Mouse (Mus musculus): ENCODE measurements around the gene Cdc14b. TPM values are rescaled to one million over a fixed set of nuclear protein-coding genes. Genes with fewer than 3 reads are reported as not detected.

Gene Cdc14b
- polyA plus RNA-seq (2014; fragmentation: Nextera tagmentation; extraction: Ambion mirVana) = 15.7 and 21.0 TPM in 2 replicates

DNA sequence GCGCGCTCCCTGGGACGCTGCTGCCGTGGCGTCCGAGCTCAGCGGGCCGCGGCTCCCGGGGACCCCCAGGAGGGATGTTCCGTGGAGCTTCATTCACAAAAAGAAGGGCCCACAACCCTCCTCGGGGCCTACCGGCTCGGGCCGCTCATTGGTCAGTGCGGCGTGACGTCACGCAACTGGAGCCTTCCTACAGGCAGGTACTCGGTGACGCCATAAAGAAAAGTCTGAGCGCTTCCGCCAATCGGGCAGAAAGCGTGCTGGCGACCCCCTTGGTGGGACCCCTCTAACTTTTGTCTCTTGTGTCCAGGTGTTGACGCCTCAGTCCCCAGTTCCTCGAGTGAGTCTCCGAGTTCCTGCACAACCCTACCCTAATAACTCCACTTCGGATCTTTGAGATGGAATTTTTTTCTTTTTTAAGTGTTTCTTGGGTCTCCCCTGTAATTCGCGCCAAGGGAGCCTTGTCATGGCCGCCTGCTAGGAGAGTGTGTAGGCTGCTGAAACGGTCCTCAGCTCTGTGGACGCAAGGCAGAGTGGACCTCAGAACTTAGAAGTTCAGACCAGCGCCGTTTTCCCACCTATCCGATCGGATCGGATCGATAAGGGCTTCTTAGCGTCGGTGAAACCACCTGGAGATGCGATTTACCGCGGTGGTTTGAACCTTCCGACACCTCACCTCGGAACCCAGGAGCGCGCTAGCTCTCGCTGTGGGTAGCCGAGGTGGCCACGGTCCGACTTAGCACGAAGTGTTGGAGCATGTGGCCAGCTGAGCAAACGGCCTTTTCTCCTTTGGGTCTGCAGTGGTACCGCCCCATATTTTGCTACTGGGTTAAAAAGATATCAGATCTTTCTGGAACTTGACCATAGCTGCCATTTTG, at the start of gene Cdc14b:
Gene Cdc14b (minus strand): TSS at position 412 of the 875 bp plus-strand sequence.
- WGBS = under 1% methylated on average over 57 of the region's 57 CpGs
- no peaks in the 10 kb centered on the region for H3K9me3 ChIP-seq (ENCODE audit: control insufficient read depth, low read length)
- no peak within 1 kb of the TSS for H3K27ac ChIP-seq (replicated peaks in 1 of 2; ENCODE audit: control insufficient read depth in 1 of 2, insufficient read depth in 1 of 2, low read depth in 2 of 2, low read length in 2 of 2)
- no peaks in the 10 kb centered on the region for H3K36me3 ChIP-seq (ENCODE audit: control insufficient read depth, insufficient read depth, low read length)
- peaks cover 9 to 10% of the 10 kb centered on the region in 2 experiments; a peak in 3 of 4 replicates for H3K4me1 ChIP-seq (ENCODE audit: control insufficient read depth in 2 of 2, insufficient read depth in 2 of 2, low read length in 2 of 2)
- no peaks in the 10 kb centered on the region for H3K27me3 ChIP-seq (ENCODE audit: control insufficient read depth, insufficient read depth, low read length)
- H3K9ac ChIP-seq (ENCODE audit: low read length) = peak within 1 kb of the TSS; percentile 76
- peak within 1 kb of the TSS; percentile 100 for H3K4me2 ChIP-seq (ENCODE audit: low read length)
- H3K4me3 ChIP-seq (ENCODE audit: control insufficient read depth in 1 of 2, insufficient read depth in 1 of 2, low read depth in 1 of 2, low read length in 2 of 2) = peak within 1 kb of the TSS; percentile 62 to 77
- peak; percentile 88 for ATAC-seq (ENCODE audit: insufficient number of reproducible peaks, insufficient read depth, low FRiP score, low read depth)

DNA sequence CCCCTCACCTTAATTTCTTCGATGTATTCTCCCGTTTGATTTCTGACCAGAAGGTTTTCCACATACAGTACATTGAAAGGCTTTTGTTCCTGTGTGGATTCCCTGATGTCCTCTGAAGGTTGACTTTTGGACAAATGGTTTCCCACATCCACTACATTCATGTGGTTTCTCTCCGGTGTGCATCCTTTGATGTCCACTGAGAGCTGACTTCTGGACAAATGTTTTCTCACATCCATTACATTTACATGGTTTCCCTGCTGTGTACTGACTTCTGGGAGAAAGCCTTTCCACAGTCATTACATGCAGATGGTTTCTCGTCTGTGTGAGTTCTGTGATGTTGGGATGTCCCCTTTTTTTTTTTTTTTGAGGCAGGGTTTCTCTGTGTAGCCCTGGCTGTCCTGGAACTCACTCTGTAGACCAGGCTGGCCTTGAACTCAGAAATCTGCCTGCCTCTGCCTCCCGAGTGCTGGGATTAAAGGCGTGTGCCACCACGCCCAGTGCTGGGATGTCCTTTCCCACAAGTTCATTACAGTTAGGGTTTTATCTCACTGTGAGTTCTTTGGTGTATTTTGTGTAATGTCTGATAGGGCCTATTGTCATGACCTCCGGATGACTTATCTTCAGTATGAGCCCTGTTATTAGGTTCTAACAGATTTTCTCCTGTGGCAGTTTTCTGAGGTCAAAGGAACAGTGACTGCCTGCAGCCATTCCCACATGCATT, 47.6 kb upstream of the Cdc14b start:
- H3K4me1 ChIP-seq (ENCODE audit: control insufficient read depth in 2 of 2, insufficient read depth in 2 of 2, low read length in 2 of 2) = no peaks in the 10 kb centered on the region
- no peak overlapping the region for H3K9ac ChIP-seq (ENCODE audit: low read length)
- no peaks in the 10 kb centered on the region for H3K9me3 ChIP-seq (ENCODE audit: control insufficient read depth, low read length)
- no peaks in the 10 kb centered on the region for H3K36me3 ChIP-seq (ENCODE audit: control insufficient read depth, insufficient read depth, low read length)
- no peak overlapping the region for H3K4me2 ChIP-seq (ENCODE audit: low read length)
- H3K27me3 ChIP-seq (ENCODE audit: control insufficient read depth, insufficient read depth, low read length) = no peaks in the 10 kb centered on the region
- no peak for ATAC-seq (ENCODE audit: insufficient number of reproducible peaks, insufficient read depth, low FRiP score, low read depth)
- H3K4me3 ChIP-seq (ENCODE audit: control insufficient read depth in 1 of 2, insufficient read depth in 1 of 2, low read depth in 1 of 2, low read length in 2 of 2) = no peak overlapping the region
- no peak overlapping the region for H3K27ac ChIP-seq (replicated peaks in 1 of 2; ENCODE audit: control insufficient read depth in 1 of 2, insufficient read depth in 1 of 2, low read depth in 2 of 2, low read length in 2 of 2)
- 76% methylated on average over 8 of the region's 8 CpGs for WGBS

- H3K36me3 ChIP-seq (ENCODE audit: control insufficient read depth, insufficient read depth, low read length) = no peaks in the 10 kb centered on the region
- no peak for ATAC-seq (ENCODE audit: insufficient number of reproducible peaks, insufficient read depth, low FRiP score, low read depth)
- H3K4me1 ChIP-seq (ENCODE audit: control insufficient read depth in 2 of 2, insufficient read depth in 2 of 2, low read length in 2 of 2) = no peaks in the 10 kb centered on the region
- H3K27ac ChIP-seq (replicated peaks in 1 of 2; ENCODE audit: control insufficient read depth in 1 of 2, insufficient read depth in 1 of 2, low read depth in 2 of 2, low read length in 2 of 2) = no peak overlapping the region
- H3K4me2 ChIP-seq (ENCODE audit: low read length) = no peak overlapping the region
- H3K27me3 ChIP-seq (ENCODE audit: control insufficient read depth, insufficient read depth, low read length) = no peaks in the 10 kb centered on the region
- no peak overlapping the region for H3K9ac ChIP-seq (ENCODE audit: low read length)
- 42% methylated on average over 8 of the region's 8 CpGs for WGBS
- H3K4me3 ChIP-seq (ENCODE audit: control insufficient read depth in 1 of 2, insufficient read depth in 1 of 2, low read depth in 1 of 2, low read length in 2 of 2) = no peak overlapping the region
- no peaks in the 10 kb centered on the region for H3K9me3 ChIP-seq (ENCODE audit: control insufficient read depth, low read length)
These were observed 45.2 kb upstream of the Cdc14b start for GRCm38 (mm10) chr13:64320334-64320733.

- H3K36me3 ChIP-seq (ENCODE audit: control insufficient read depth, insufficient read depth, low read length) = no peaks in the 10 kb centered on the region
- H3K27me3 ChIP-seq (ENCODE audit: control insufficient read depth, insufficient read depth, low read length) = no peaks in the 10 kb centered on the region
- no peak overlapping the region for H3K4me2 ChIP-seq (ENCODE audit: low read length)
- no peak overlapping the region for H3K27ac ChIP-seq (replicated peaks in 1 of 2; ENCODE audit: control insufficient read depth in 1 of 2, insufficient read depth in 1 of 2, low read depth in 2 of 2, low read length in 2 of 2)
- no peak overlapping the region for H3K4me3 ChIP-seq (ENCODE audit: control insufficient read depth in 1 of 2, insufficient read depth in 1 of 2, low read depth in 1 of 2, low read length in 2 of 2)
- no peaks in the 10 kb centered on the region for H3K4me1 ChIP-seq (ENCODE audit: control insufficient read depth in 2 of 2, insufficient read depth in 2 of 2, low read length in 2 of 2)
- H3K9me3 ChIP-seq (ENCODE audit: control insufficient read depth, low read length) = no peaks in the 10 kb centered on the region
- no peak for ATAC-seq (ENCODE audit: insufficient number of reproducible peaks, insufficient read depth, low FRiP score, low read depth)
- H3K9ac ChIP-seq (ENCODE audit: low read length) = no peak overlapping the region
These were observed 44.7 kb upstream of the Cdc14b start for GRCm38 (mm10) chr13:64319782-64320181.

GRCm38 (mm10) chr13:64318355-64318754, 43.3 kb upstream of the Cdc14b start:
- no peak for ATAC-seq (ENCODE audit: insufficient number of reproducible peaks, insufficient read depth, low FRiP score, low read depth)
- H3K36me3 ChIP-seq (ENCODE audit: control insufficient read depth, insufficient read depth, low read length) = no peaks in the 10 kb centered on the region
- no peaks in the 10 kb centered on the region for H3K27me3 ChIP-seq (ENCODE audit: control insufficient read depth, insufficient read depth, low read length)
- no peak overlapping the region for H3K27ac ChIP-seq (replicated peaks in 1 of 2; ENCODE audit: control insufficient read depth in 1 of 2, insufficient read depth in 1 of 2, low read depth in 2 of 2, low read length in 2 of 2)
- H3K9me3 ChIP-seq (ENCODE audit: control insufficient read depth, low read length) = no peaks in the 10 kb centered on the region
- no peak overlapping the region for H3K4me3 ChIP-seq (ENCODE audit: control insufficient read depth in 1 of 2, insufficient read depth in 1 of 2, low read depth in 1 of 2, low read length in 2 of 2)
- H3K4me1 ChIP-seq (ENCODE audit: control insufficient read depth in 2 of 2, insufficient read depth in 2 of 2, low read length in 2 of 2) = no peaks in the 10 kb centered on the region
- no peak overlapping the region for H3K4me2 ChIP-seq (ENCODE audit: low read length)
- no peak overlapping the region for H3K9ac ChIP-seq (ENCODE audit: low read length)
- 46% methylated on average over 2 of the region's 2 CpGs for WGBS

- WGBS = 3% methylated on average over 3 of the region's 3 CpGs
- H3K4me1 ChIP-seq (ENCODE audit: control insufficient read depth in 2 of 2, insufficient read depth in 2 of 2, low read length in 2 of 2) = peaks cover 2 to 10% of the 10 kb centered on the region in 2 experiments
- no peak for ATAC-seq (ENCODE audit: insufficient number of reproducible peaks, insufficient read depth, low FRiP score, low read depth)
- H3K27me3 ChIP-seq (ENCODE audit: control insufficient read depth, insufficient read depth, low read length) = no peaks in the 10 kb centered on the region
- no peak overlapping the region for H3K9ac ChIP-seq (ENCODE audit: low read length)
- no peak overlapping the region for H3K4me3 ChIP-seq (ENCODE audit: control insufficient read depth in 1 of 2, insufficient read depth in 1 of 2, low read depth in 1 of 2, low read length in 2 of 2)
- H3K36me3 ChIP-seq (ENCODE audit: control insufficient read depth, insufficient read depth, low read length) = no peaks in the 10 kb centered on the region
- H3K4me2 ChIP-seq (ENCODE audit: low read length) = no peak overlapping the region
- no peak overlapping the region for H3K27ac ChIP-seq (replicated peaks in 1 of 2; ENCODE audit: control insufficient read depth in 1 of 2, insufficient read depth in 1 of 2, low read depth in 2 of 2, low read length in 2 of 2)
- no peaks in the 10 kb centered on the region for H3K9me3 ChIP-seq (ENCODE audit: control insufficient read depth, low read length)
These were observed 40.5 kb upstream of the Cdc14b start for GRCm38 (mm10) chr13:64315483-64316050.

GRCm38 (mm10) chr13:64314041-64314440, 39.0 kb upstream of the Cdc14b start:
- H3K36me3 ChIP-seq (ENCODE audit: control insufficient read depth, insufficient read depth, low read length) = no peaks in the 10 kb centered on the region
- H3K9me3 ChIP-seq (ENCODE audit: control insufficient read depth, low read length) = no peaks in the 10 kb centered on the region
- no peak for ATAC-seq (ENCODE audit: insufficient number of reproducible peaks, insufficient read depth, low FRiP score, low read depth)
- H3K4me1 ChIP-seq (ENCODE audit: control insufficient read depth in 2 of 2, insufficient read depth in 2 of 2, low read length in 2 of 2) = peaks cover 13 to 24% of the 10 kb centered on the region in 2 experiments
- H3K27ac ChIP-seq (replicated peaks in 1 of 2; ENCODE audit: control insufficient read depth in 1 of 2, insufficient read depth in 1 of 2, low read depth in 2 of 2, low read length in 2 of 2) = no peak overlapping the region
- H3K27me3 ChIP-seq (ENCODE audit: control insufficient read depth, insufficient read depth, low read length) = no peaks in the 10 kb centered on the region
- no peak overlapping the region for H3K4me3 ChIP-seq (ENCODE audit: control insufficient read depth in 1 of 2, insufficient read depth in 1 of 2, low read depth in 1 of 2, low read length in 2 of 2)
- H3K9ac ChIP-seq (ENCODE audit: low read length) = no peak overlapping the region
- WGBS = 67% methylated on average over 3 of the region's 3 CpGs
- no peak overlapping the region for H3K4me2 ChIP-seq (ENCODE audit: low read length)
